ENCODE assay signal across 23 mouse cellular contexts in the genomic region with DNA sequence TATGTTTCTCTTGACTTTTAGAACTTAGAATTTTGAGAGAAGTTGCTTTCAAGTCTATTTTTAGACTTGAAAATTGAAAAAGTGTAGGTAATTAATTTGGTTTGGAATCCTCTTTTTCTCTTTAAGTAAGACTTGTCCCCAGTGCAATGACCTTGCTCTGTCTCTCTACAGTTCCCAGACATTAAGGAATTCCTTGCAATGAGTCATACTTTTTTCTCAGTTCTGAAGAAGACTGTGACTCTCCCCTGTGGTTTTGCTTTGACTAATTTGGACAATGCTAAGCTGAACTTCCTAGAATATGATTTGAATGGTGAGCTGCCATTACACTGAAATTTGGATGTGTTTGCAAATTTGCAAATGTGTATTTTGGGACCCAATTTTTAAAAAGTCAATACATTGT.
DNase-seq lines count a peak whose midpoint lies in the region; ATAC-seq and TF ChIP-seq lines count a peak whose summit lies in the region.
"Had no signal": no experiment of that assay in that cellular context is flagged by ENCODE, and none has a peak within 500 bp of the region (broad histone marks: within the 10 kb centered on the region; RNA-seq: fewer than 3 reads in every experiment).

No protein-coding gene starts in this region.

- peak; percentile 87 for ATAC-seq in Patski
- no peak for ATAC-seq in hindbrain, embryonic 12.5 days (ENCODE audit: low FRiP score)
- ATAC-seq in forebrain, embryonic 16.5 days, result no peak
- ATAC-seq: activated CD4-positive, CD25-positive, alpha-beta regulatory T cell, adult 4 months; forebrain, embryonic 13.5 days; forebrain, embryonic 15.5 days had no signal

- H3K79me3 ChIP-seq in C2C12 (ENCODE audit: low read depth), result no peaks in the 10 kb centered on the region

- H3K27me3 ChIP-seq in C2C12 (ENCODE audit: control insufficient read depth, insufficient read depth, insufficient read length) (no peaks in the 10 kb centered on the region), Patski (no peaks in the 10 kb centered on the region)
- H3K27me3 ChIP-seq in hindbrain, embryonic 12.5 days, result no peaks in the 10 kb centered on the region
- no peaks in the 10 kb centered on the region for H3K27me3 ChIP-seq in forebrain, embryonic 16.5 days (replicated peaks; ENCODE audit: control insufficient read depth, insufficient read depth, low read length)
- H3K27me3 ChIP-seq: embryonic facial prominence, embryonic 13.5 days; embryonic facial prominence, embryonic 15.5 days; forebrain, embryonic 13.5 days; forebrain, embryonic 15.5 days had no signal

- no peak overlapping the region for H3K27ac ChIP-seq in hindbrain, embryonic 12.5 days
- no peak overlapping the region for H3K27ac ChIP-seq in forebrain, embryonic 16.5 days (ENCODE audit: low read length)
- H3K27ac ChIP-seq: embryonic facial prominence, embryonic 13.5 days; embryonic facial prominence, embryonic 15.5 days; forebrain, embryonic 13.5 days; forebrain, embryonic 15.5 days had no signal

- no peak overlapping the region for H3K4me3 ChIP-seq in C2C12 (ENCODE audit: insufficient read depth, poor library complexity, severe bottlenecking)
- no peak overlapping the region for H3K4me3 ChIP-seq in hindbrain, embryonic 12.5 days
- no peak overlapping the region for H3K4me3 ChIP-seq in forebrain, embryonic 16.5 days (replicated peaks; ENCODE audit: low read length)
- H3K4me3 ChIP-seq: embryonic facial prominence, embryonic 13.5 days; embryonic facial prominence, embryonic 15.5 days; erythroblast, embryonic 14.5 days; forebrain, embryonic 13.5 days; forebrain, embryonic 15.5 days had no signal

- no peak overlapping the region for H3K9ac ChIP-seq in hindbrain, embryonic 12.5 days
- no peak overlapping the region for H3K9ac ChIP-seq in forebrain, embryonic 16.5 days (replicated peaks; ENCODE audit: low read depth, low read length)
- H3K9ac ChIP-seq: embryonic facial prominence, embryonic 13.5 days; embryonic facial prominence, embryonic 15.5 days; forebrain, embryonic 13.5 days; forebrain, embryonic 15.5 days had no signal

- TF ChIP-seq CTCF in C2C12 (IDR thresholded peaks at IDR 0.05; ENCODE audit: control insufficient read depth, insufficient read depth, insufficient read length) (no peak), Patski (IDR thresholded peaks at IDR 0.05) (no peak)

- peak; percentile 12 for DNase-seq in Patski (ENCODE audit: low read depth, low spot score)
- DNase-seq in brain, adult 2 months (ENCODE audit: low read depth, low spot score), result peak; percentile 18
- DNase-seq in thymus, postnatal 4 days, result no peak
- DNase-seq: adrenal gland, adult 8-10 months; adrenal gland, postnatal 14 days; adrenal gland, postnatal 36 days; B cell, adult 2 months; cerebellum, adult 11 months; cerebellum, adult 18-20 months; cerebellum, adult 8-10 months; cerebellum, adult 9-11 months; cerebellum, postnatal 14 days; cerebellum, postnatal 36 days; embryo, embryonic 11 days had no signal

- CTCF ChIA-PET in Patski (lab: Charles Lee), result no interaction called here

- in situ Hi-C loops in Patski (cut with MboI; ENCODE audit: low pct_unique_long_range_greater_than_20kb), result no loop called here

- no peaks in the 10 kb centered on the region for H3K4me1 ChIP-seq in hindbrain, embryonic 12.5 days
- H3K4me1 ChIP-seq in forebrain, embryonic 16.5 days (replicated peaks; ENCODE audit: control insufficient read depth, insufficient read depth, low read length), result no peaks in the 10 kb centered on the region
- H3K4me1 ChIP-seq: embryonic facial prominence, embryonic 13.5 days; embryonic facial prominence, embryonic 15.5 days; forebrain, embryonic 13.5 days; forebrain, embryonic 15.5 days had no signal

- H3K36me3 ChIP-seq in C2C12 (ENCODE audit: control insufficient read depth, insufficient read depth), result no peaks in the 10 kb centered on the region
- no peaks in the 10 kb centered on the region for H3K36me3 ChIP-seq in hindbrain, embryonic 12.5 days
- no peaks in the 10 kb centered on the region for H3K36me3 ChIP-seq in forebrain, embryonic 16.5 days (ENCODE audit: control insufficient read depth, insufficient read depth)
- H3K36me3 ChIP-seq: embryonic facial prominence, embryonic 13.5 days; embryonic facial prominence, embryonic 15.5 days; forebrain, embryonic 15.5 days had no signal

- no peaks in the 10 kb centered on the region for H3K9me3 ChIP-seq in hindbrain, embryonic 12.5 days (replicated peaks)
- no peaks in the 10 kb centered on the region for H3K9me3 ChIP-seq in forebrain, embryonic 16.5 days (ENCODE audit: control insufficient read depth, low read length)
- H3K9me3 ChIP-seq: embryonic facial prominence, embryonic 13.5 days; embryonic facial prominence, embryonic 15.5 days; forebrain, embryonic 13.5 days; forebrain, embryonic 15.5 days had no signal

- POLR2A ChIA-PET in Patski (lab: Charles Lee), result no interaction called here

- H3K4me2 ChIP-seq in hindbrain, embryonic 12.5 days (replicated peaks), result no peak overlapping the region
- no peak overlapping the region for H3K4me2 ChIP-seq in forebrain, embryonic 16.5 days (ENCODE audit: low read length)
- H3K4me2 ChIP-seq: embryonic facial prominence, embryonic 13.5 days; embryonic facial prominence, embryonic 15.5 days; forebrain, embryonic 13.5 days; forebrain, embryonic 15.5 days had no signal

- no peaks in the 10 kb centered on the region for H3K79me2 ChIP-seq in C2C12 (ENCODE audit: control insufficient read depth, insufficient read depth)

- no peak overlapping the region for H3ac ChIP-seq in C2C12 (ENCODE audit: control insufficient read depth, insufficient read length, low read depth)

TF ChIP-seq in C2C12, 6 proteins besides CTCF, POLR2A, EP300 and RAD21:
- TF ChIP-seq USF1 (IDR thresholded peaks at IDR 0.05; ENCODE audit: low read depth), result no peak
- peak; percentile 20 for TF ChIP-seq FOSL1 (IDR thresholded peaks at IDR 0.05; ENCODE audit: insufficient read depth, low read length, poor library complexity, severe bottlenecking)
